Mouse (Mus musculus) spleen, adult 18-20 months (tissue): ENCODE data around the gene B230217C12Rik.
A peak's percentile ranks its signal among the peaks of the same experiment; 100 is the strongest.

Experiments
- DNase-seq, 2 experiments: peaks; one replicate each; pipeline ENCODE4 v3.0.0; 2022; ENCODE audit warnings: mixed read lengths in 2 of 2

The B230217C12Rik gene

DNA sequence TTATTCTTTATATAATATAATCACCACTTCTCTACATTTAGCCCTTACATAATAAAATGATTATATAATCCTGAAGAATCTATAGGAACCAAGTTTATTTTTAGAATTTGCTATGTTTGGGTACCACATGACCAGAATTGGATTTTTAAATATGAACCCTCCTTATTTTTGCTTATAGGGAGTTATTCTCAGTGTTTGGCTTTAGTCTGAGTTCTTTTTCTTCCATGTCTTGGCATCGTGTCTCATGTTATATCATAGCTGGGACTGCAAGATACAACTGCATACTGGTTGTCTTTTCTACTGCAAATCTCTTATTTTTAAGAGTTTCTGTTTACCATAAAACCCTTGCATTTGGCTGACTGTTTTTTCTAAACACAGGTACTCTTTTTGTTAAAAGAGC lies 33.8 kb downstream of the B230217C12Rik start:
- no peak for DNase-seq

DNA sequence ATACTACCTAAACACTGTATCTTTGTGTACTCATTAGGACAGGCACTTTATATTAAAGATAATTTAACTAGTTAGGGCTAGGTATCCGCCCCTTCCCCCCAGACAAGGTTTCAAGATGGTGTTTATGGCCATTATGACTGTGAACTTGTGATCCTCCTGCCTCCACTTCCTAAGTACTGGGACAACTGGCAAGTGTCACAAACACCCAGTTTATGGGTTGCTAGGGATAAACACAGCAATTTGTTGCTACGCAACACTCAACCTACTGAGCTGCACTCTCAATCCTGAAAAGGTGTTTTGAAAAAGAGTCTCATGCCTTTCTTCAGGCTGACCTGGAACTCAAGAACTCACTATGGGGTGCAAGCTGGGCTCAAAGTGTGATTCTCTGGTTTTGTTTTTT lies 36.8 kb downstream of the B230217C12Rik start:
- DNase-seq = no peak

DNA sequence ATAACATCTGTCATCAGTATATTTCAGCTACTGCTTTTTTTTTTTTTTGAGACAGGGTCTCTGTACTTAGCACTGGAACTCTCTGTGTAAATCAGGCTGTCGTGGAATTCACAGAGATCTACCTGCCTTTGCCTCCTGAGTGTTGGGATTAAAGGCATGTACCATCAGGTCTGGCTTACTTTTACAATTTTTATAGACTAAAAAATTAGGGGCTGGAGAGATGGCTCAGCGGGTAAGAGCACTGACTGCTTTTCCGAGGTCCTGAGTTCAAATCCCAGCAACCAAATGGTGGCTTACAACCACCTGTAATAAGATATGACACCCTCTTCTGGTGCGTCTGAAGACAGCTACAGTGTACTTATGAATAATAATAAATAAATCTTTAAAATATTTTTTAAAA lies 39.8 kb downstream of the B230217C12Rik start:
- DNase-seq = no peak

DNA sequence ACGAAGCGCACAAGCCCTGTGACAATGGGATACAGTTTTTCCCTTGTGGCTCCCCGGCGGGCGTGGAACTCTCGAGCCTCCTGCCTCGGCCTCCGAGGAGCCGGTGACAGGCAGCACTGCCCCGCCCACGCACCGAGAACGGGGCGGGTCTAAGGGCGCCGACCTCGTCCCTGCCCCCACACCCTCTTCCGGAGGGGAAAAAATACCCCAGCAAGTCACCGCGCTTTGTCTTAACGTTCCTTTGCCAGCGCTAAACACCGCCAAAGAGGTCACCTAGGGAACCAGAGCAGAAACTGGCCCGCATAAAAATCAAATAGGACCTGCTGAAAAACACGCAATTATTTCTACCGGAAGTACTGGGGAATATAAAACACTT lies 43.0 kb downstream of the B230217C12Rik start:
- DNase-seq = peak; percentile 83 to 89

DNA sequence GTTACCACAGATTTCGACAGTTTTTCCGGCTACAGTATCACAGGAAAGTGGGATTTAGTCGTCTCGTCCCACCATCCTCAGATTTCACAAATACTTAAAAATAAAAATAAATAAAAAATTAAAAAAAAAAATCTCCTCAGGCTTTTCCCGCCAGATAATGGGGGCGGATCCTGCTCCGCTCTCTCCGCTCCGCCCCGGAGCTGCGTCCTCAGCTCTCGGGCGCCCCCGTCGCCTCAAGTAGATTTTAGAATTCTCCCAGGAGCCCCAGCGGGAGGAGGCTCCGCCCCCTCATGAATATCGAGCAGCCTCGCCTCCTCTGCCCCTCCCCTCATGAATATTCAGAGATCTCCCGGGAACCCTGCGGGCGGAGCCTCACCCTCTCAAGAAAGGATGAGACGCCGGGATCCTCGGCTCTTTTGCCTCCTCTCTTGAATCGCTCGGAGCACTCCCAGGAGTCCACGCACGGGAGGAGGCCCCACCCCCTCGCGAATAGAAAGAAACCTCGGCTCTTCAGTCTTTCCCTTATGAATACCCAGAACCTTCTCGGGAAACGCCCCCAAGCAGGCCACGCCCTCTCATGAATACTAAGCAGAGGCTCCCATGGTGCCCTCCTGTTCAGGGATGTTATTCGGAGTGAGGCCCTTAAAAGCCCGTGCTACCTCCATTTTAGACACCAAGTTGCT lies 43.5 kb downstream of the B230217C12Rik start, which contains the start of gene Fbxo47:
Gene Fbxo47 (minus strand): TSS at position 237 of the 683 bp plus-strand sequence.
- peak; percentile 94 to 96 for DNase-seq

DNA sequence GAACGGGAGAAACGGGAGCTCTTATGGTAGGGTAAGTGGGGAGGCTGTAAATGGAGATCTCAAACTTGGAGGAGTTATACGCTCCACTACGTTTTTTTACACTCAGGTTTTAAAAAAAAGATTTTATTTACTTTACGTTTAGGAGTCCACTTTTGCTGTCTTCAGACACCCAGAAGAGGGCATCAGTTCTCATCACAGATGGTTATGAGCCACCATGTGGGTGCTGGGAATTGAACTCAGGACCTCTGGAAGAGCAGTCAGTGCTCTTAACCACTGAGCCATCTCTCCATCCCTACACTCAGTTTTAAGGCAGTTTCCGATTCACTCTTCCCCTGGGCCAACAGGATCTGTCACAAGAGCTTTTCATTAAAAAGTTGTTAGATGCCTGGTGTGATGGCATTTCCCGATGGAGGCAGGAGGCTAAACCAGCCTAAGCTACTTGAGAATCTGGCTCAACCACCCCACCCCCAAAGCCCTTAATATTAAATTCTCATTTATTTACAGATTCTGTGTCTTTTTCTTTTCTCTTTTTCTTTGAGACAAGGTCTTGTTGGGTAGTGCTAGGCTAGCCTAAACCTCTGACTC lies 44.1 kb downstream of the B230217C12Rik start:
- no peak for DNase-seq

DNA sequence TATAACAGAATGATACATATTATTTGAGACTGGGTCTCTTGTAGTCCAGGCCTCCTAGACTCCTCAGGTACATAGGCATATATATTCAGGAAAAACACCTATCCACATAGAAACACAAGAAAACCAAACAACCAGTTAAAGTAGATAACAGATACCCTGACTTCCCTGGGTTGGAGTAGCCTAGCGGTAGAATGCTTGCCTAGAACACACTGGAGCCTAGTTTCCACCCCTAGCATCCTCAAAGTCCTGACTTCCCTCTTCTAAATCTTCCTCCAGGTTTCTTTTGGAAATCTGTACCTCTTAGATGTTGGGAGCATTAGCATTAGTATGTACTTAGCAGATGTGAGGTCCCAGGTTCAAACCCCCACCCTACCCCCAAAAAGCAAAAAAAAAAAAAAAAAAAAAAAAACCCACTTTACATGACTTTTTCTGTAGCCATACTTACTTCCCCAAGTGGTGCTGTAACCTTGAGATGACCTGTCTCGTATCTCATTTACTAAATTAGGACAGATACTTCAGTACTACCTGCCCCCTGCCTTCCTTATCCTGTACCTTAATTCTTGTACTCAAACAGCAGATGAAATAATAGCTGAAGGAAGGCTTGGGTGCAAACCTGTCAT lies 44.8 kb downstream of the B230217C12Rik start:
- DNase-seq = no peak

DNA sequence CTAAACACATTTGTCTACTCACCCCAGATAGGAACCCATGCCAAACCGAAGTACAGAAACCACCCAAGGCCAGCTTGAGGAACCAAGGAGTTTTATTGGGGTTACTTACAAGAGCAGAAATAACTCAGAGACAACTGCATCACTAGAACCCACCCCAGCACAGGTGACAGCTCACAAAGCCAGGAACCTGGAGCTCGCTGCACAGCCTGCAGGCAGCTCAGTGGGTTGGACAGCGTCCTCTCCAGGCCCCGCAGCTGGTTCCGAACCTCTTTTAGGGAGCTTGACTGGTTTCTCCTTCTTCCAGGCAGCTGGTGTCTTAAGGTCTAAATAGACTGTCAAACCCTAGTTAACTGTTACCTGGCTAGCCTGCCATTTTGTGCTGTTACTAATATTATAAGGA lies 51.2 kb downstream of the B230217C12Rik start:
- no peak for DNase-seq
